ENCODE assay signal across 11 mouse cellular contexts in the genomic region with DNA sequence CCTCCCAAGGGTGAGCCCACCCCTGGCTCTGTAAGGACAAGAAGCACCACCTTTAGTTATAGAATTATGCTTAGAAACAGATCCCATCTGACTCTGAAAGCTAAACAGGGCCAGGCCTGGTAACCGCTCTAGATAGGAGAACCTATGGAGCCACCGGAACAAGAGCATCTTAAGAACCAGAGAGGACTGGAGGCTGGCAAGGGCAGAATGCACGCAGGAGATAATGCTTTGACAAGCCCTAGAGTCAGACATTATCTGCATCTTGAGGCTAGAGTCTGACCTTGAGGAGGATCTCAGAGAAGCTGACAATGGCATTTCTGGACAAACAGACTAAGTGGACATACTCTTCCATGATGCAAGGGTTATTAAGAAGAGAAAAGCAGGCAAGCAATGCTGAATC.
"Had no signal": no experiment of that assay in that cellular context is flagged by ENCODE, and none has a peak within 500 bp of the region (broad histone marks: within the 10 kb centered on the region; RNA-seq: fewer than 3 reads in every experiment).

No protein-coding gene starts in this region.

- H3K27me3 ChIP-seq: midbrain, embryonic 15.5 days; neural tube, embryonic 12.5 days had no signal

- H3K27ac ChIP-seq: left cerebral cortex, adult 2 months; limb, embryonic 10.5 days; midbrain, embryonic 15.5 days; neural tube, embryonic 12.5 days had no signal

- H3K4me1 ChIP-seq: midbrain, embryonic 15.5 days; neural tube, embryonic 12.5 days had no signal

- H3K9me3 ChIP-seq: limb, embryonic 10.5 days; midbrain, embryonic 15.5 days; neural tube, embryonic 12.5 days had no signal

- DNase-seq: kidney, adult 8-10 months; kidney, postnatal 25 days; lung, adult 2 months; spleen, adult 18-20 months; thymus, postnatal 4 days had no signal

- H3K9ac ChIP-seq: midbrain, embryonic 15.5 days; neural tube, embryonic 12.5 days had no signal

- ATAC-seq: intestine, embryonic 16.5 days; midbrain, embryonic 15.5 days had no signal

- H3K4me3 ChIP-seq: left cerebral cortex, adult 2 months; limb, embryonic 10.5 days; midbrain, embryonic 15.5 days; neural tube, embryonic 12.5 days had no signal

- H3K4me2 ChIP-seq: midbrain, embryonic 11.5 days; midbrain, embryonic 15.5 days; neural tube, embryonic 12.5 days had no signal
